Comparison of ENCODE assay signal across 11 mouse cellular contexts in genomic region chr1:183793913-183794445, GRCm38 (mm10).
DNase-seq lines count a peak whose midpoint lies in the region; ATAC-seq and TF ChIP-seq lines count a peak whose summit lies in the region.
"Had no signal": no experiment of that assay in that cellular context is flagged by ENCODE, and none has a peak within 500 bp of the region (broad histone marks: within the 10 kb centered on the region; RNA-seq: fewer than 3 reads in every experiment).

No protein-coding gene starts in this region.

- ATAC-seq in hindbrain, postnatal 0 days, result no peak
- ATAC-seq in heart, embryonic 12.5 days (ENCODE audit: insufficient number of reproducible peaks, low FRiP score), result peak; percentile 89

- H3K36me3 ChIP-seq in hindbrain, postnatal 0 days (ENCODE audit: insufficient read depth, low read length), result no peaks in the 10 kb centered on the region
- no peaks in the 10 kb centered on the region for H3K36me3 ChIP-seq in hindbrain, embryonic 10.5 days
- no peaks in the 10 kb centered on the region for H3K36me3 ChIP-seq in heart, embryonic 12.5 days
- H3K36me3 ChIP-seq: liver, embryonic 13.5 days had no signal

- no peaks in the 10 kb centered on the region for H3K9me3 ChIP-seq in hindbrain, postnatal 0 days (ENCODE audit: low read length)
- H3K9me3 ChIP-seq in hindbrain, embryonic 10.5 days, result no peaks in the 10 kb centered on the region
- peaks cover 3% of the 10 kb centered on the region; the same call in 1 of the 2 replicates for H3K9me3 ChIP-seq in heart, embryonic 12.5 days (replicated peaks)
- H3K9me3 ChIP-seq: liver, embryonic 13.5 days had no signal

- no peak overlapping the region for H3K4me2 ChIP-seq in hindbrain, postnatal 0 days (ENCODE audit: low read depth, low read length)
- peak overlapping the region; percentile 49 for H3K4me2 ChIP-seq in heart, embryonic 12.5 days
- H3K4me2 ChIP-seq: liver, embryonic 13.5 days had no signal

- H3K27ac ChIP-seq in hindbrain, postnatal 0 days, result no peak overlapping the region
- no peak overlapping the region for H3K27ac ChIP-seq in hindbrain, embryonic 10.5 days
- peak overlapping the region; percentile 78 for H3K27ac ChIP-seq in heart, embryonic 12.5 days (ENCODE audit: poor library complexity, severe bottlenecking)
- H3K27ac ChIP-seq: liver, embryonic 13.5 days had no signal

- DNase-seq in hindbrain, postnatal 0 days (ENCODE audit: low spot score), result peak; percentile 52
- DNase-seq in hindbrain, embryonic 10.5 days (ENCODE audit: low spot score), result no peak
- DNase-seq in right cerebral cortex, adult 18-20 months, result peak; percentile 12
- DNase-seq in right cerebral cortex, postnatal 14 days, result no peak
- DNase-seq in skeletal muscle tissue, adult 2 months (ENCODE audit: low read depth, low spot score), result peak; percentile 7
- no peak for DNase-seq in spleen, postnatal 36 days (ENCODE audit: low spot score in 2 of 2)
- DNase-seq in gastrocnemius, adult 18-20 months (ENCODE audit: low spot score), result no peak
- DNase-seq: cerebellum, adult 11 months; kidney, postnatal 4 days; liver, embryonic 13.5 days had no signal

- no peaks in the 10 kb centered on the region for H3K4me1 ChIP-seq in hindbrain, postnatal 0 days (ENCODE audit: insufficient read depth, low read length)
- peaks cover 2% of the 10 kb centered on the region; the same call in 1 of the 2 replicates for H3K4me1 ChIP-seq in hindbrain, embryonic 10.5 days (replicated peaks)
- H3K4me1 ChIP-seq in heart, embryonic 12.5 days (replicated peaks), result peaks cover 17% of the 10 kb centered on the region
- H3K4me1 ChIP-seq: liver, embryonic 13.5 days had no signal

- no peak for TF ChIP-seq CTCF in hindbrain, postnatal 0 days (IDR thresholded peaks at IDR 0.05; ENCODE audit: low read depth)

- H3K27me3 ChIP-seq in hindbrain, postnatal 0 days (ENCODE audit: insufficient read depth, low read length), result no peaks in the 10 kb centered on the region
- no peaks in the 10 kb centered on the region for H3K27me3 ChIP-seq in hindbrain, embryonic 10.5 days (ENCODE audit: insufficient read depth, poor library complexity, severe bottlenecking)
- 0 out of 2 replicates have a peak, but pooled peaks cover under 1% of the 10 kb centered on the region for H3K27me3 ChIP-seq in heart, embryonic 12.5 days (replicated peaks)
- H3K27me3 ChIP-seq: liver, embryonic 13.5 days had no signal

- WGBS in hindbrain, postnatal 0 days, result 40% methylated on average over 8 of the region's 8 CpGs
- WGBS in hindbrain, embryonic 10.5 days, result 60% methylated on average over 8 of the region's 8 CpGs
- WGBS in heart, embryonic 12.5 days, result 3% methylated on average over 8 of the region's 8 CpGs

- no peak overlapping the region for H3K9ac ChIP-seq in hindbrain, postnatal 0 days (replicated peaks; ENCODE audit: low read length)
- no peak overlapping the region for H3K9ac ChIP-seq in heart, embryonic 12.5 days
- H3K9ac ChIP-seq: liver, embryonic 13.5 days had no signal

- H3K4me3 ChIP-seq in hindbrain, postnatal 0 days (ENCODE audit: low read length), result no peak overlapping the region
- no peak overlapping the region for H3K4me3 ChIP-seq in hindbrain, embryonic 10.5 days
- no peak overlapping the region for H3K4me3 ChIP-seq in heart, embryonic 12.5 days
- H3K4me3 ChIP-seq: liver, embryonic 13.5 days had no signal

Comparison
In these comparisons a context has a peak if more than half of its experiments do, and no peak if none do; other contexts are left out.
1. DNase-seq: peak in hindbrain, postnatal 0 days (single experiment), right cerebral cortex, adult 18-20 months (single experiment) and skeletal muscle tissue, adult 2 months (single experiment); none in hindbrain, embryonic 10.5 days (single experiment), right cerebral cortex, postnatal 14 days (single experiment), spleen, postnatal 36 days (0 of 2) and gastrocnemius, adult 18-20 months (single experiment).